Mouse (Mus musculus) left cerebral cortex, adult 8-10 months (tissue): ENCODE measurements around the gene Gramd4. TPM values are rescaled to one million over a fixed set of nuclear protein-coding genes. Genes with fewer than 3 reads are reported as not detected.
"Not testable (repeated sequence)": the region's sequence is repeated elsewhere in the genome, so short reads cannot be mapped to it uniquely, and the experiment has no call there.

Source experiments
- DNase-seq, 2 experiments: peaks; one replicate each; pipeline ENCODE4 v3.0.0; 2022; ENCODE audit warnings: low spot score in 2 of 2
- total RNA-seq, 4 experiments: library from RNA; stranded (reverse); gene quantifications; 2 replicates each; pipeline ENCODE4 v1.2.4; 2022

The Gramd4 gene
- total RNA-seq, 4 experiments from 2014 or later = 31.1 to 39.9 (median 34.5) TPM

- DNase-seq = no peak
Observed at GRCm38 (mm10) chr15:86051152-86051551, 6.3 kb upstream of the Gramd4 start.

GRCm38 (mm10) chr15:86051878-86052478, 5.5 kb upstream of the Gramd4 start:
- no peak for DNase-seq

GRCm38 (mm10) chr15:86053890-86054536, 3.5 kb upstream of the Gramd4 start:
- peak; percentile 52 to 89 for DNase-seq

GRCm38 (mm10) chr15:86054861-86055260, 2.6 kb upstream of the Gramd4 start:
- not testable (repeated sequence) for DNase-seq

- DNase-seq = no peak
Observed at GRCm38 (mm10) chr15:86056221-86056760, 1.2 kb upstream of the Gramd4 start.

GRCm38 (mm10) chr15:86057908-86058307, 413 bp downstream of the Gramd4 start:
- no peak for DNase-seq

GRCm38 (mm10) chr15:86058394-86058915, 960 bp downstream of the Gramd4 start:
- peak; percentile 77 to 87 for DNase-seq

- DNase-seq = no peak
Observed at GRCm38 (mm10) chr15:86058931-86059834, 1.7 kb downstream of the Gramd4 start.

- DNase-seq = no peak
Observed at GRCm38 (mm10) chr15:86059835-86060380, 2.4 kb downstream of the Gramd4 start.

- no peak for DNase-seq
Observed at GRCm38 (mm10) chr15:86060581-86060980, 3.1 kb downstream of the Gramd4 start.

- DNase-seq = no peak
Observed at GRCm38 (mm10) chr15:86061221-86061620, 3.7 kb downstream of the Gramd4 start.

- no peak for DNase-seq
Observed at GRCm38 (mm10) chr15:86061848-86062481, 4.5 kb downstream of the Gramd4 start.

GRCm38 (mm10) chr15:86064191-86064849, 6.8 kb downstream of the Gramd4 start:
- DNase-seq = no peak

- DNase-seq = no peak
Observed at GRCm38 (mm10) chr15:86064850-86065229, 7.3 kb downstream of the Gramd4 start.

GRCm38 (mm10) chr15:86065367-86065766, 7.9 kb downstream of the Gramd4 start:
- DNase-seq = peak in 1 of 2 experiments; percentile 58

- DNase-seq = peak in 1 of 2 experiments; percentile 78
Observed at GRCm38 (mm10) chr15:86066836-86067580, 9.5 kb downstream of the Gramd4 start.

- peak in 1 of 2 experiments; percentile 50 for DNase-seq
Observed at GRCm38 (mm10) chr15:86067581-86067910, 10.1 kb downstream of the Gramd4 start.

GRCm38 (mm10) chr15:86067941-86068495, 10.5 kb downstream of the Gramd4 start:
- DNase-seq = no peak
